Mouse (Mus musculus) kidney, embryonic 14.5 days (tissue): ENCODE results near the gene Acsf3. TPM values are rescaled to one million over a fixed set of nuclear protein-coding genes. Genes with fewer than 3 reads are reported as not detected.

ENCODE experiments used
- ATAC-seq: fragments of 200-750 bp; cut with Nextera tagmentation; 2 replicates; pipeline ENCODE4 v1.8.0; 2017; ENCODE audit warnings: moderate number of reproducible peaks, mild to moderate bottlenecking, moderate TSS enrichment, moderate library complexity; ENCODE audit not compliant: low FRiP score, low TSS enrichment
- H3K27ac ChIP-seq: fragments of 300-500 bp; sonication (generic); 2 replicates; pipeline ENCODE4 v1.5.1; 2014; ENCODE audit warnings: low read depth, mild to moderate bottlenecking, low read length, moderate library complexity, mixed read lengths
- H3K27me3 ChIP-seq: fragments of 300-500 bp; sonication (generic); 2 replicates; pipeline ENCODE4 v1.6.1; 2014; ENCODE audit warnings: mild to moderate bottlenecking, low read length; ENCODE audit not compliant: control insufficient read depth, insufficient read depth
- H3K36me3 ChIP-seq: fragments of 300-500 bp; sonication (generic); 2 replicates; pipeline ENCODE4 v1.6.1; 2014; ENCODE audit warnings: low read length, mixed read lengths; ENCODE audit not compliant: control insufficient read depth, insufficient read depth
- H3K4me1 ChIP-seq: fragments of 300-500 bp; sonication (generic); 2 replicates; pipeline ENCODE4 v1.6.1; 2014; ENCODE audit warnings: low read length, mixed read lengths; ENCODE audit not compliant: control insufficient read depth, insufficient read depth
- H3K4me2 ChIP-seq: fragments of 300-500 bp; sonication (generic); replicated peaks from 2 replicates; pipeline ENCODE4 v1.6.1; 2014; ENCODE audit warnings: low read depth, mild to moderate bottlenecking, low read length
- H3K4me3 ChIP-seq: fragments of 300-500 bp; sonication (generic); 2 replicates; pipeline ENCODE4 v1.5.1; 2014; ENCODE audit warnings: mild to moderate bottlenecking, low read length
- H3K9ac ChIP-seq: fragments of 300-500 bp; sonication (generic); 2 replicates; pipeline ENCODE4 v1.6.1; 2014; ENCODE audit warnings: low read depth, mild to moderate bottlenecking, low read length, moderate library complexity
- H3K9me3 ChIP-seq: fragments of 300-500 bp; sonication (generic); 2 replicates; pipeline ENCODE4 v1.6.1; 2016; ENCODE audit warnings: low read length; ENCODE audit not compliant: control insufficient read depth
- WGBS: fragments of 180-500 bp; shearing (Covaris S2); extraction: QIAGEN DNeasy Blood & Tissue Kit; methylation state at CpG from one replicate; pipeline ENCODE4 v1.1.7; 2014; 5-methylcytosine and 5-hydroxymethylcytosine counted together
- polyA plus RNA-seq: library from polyadenylated mRNA; unstranded; fragments of >200 nt; fragmentation: Nextera tagmentation; extraction: Ambion mirVana; gene quantifications from 2 replicates; pipeline ENCODE4 v1.2.1, GENCODE M21; 2014

Acsf3 gene
- polyA plus RNA-seq, 1 experiment from 2014 or later: 20.2 TPM

- 45% methylated on average over 8 of the region's 8 CpGs for WGBS
Observed at GRCm38 (mm10) chr8:122830349-122831061, 55.2 kb downstream of the Acsf3 start.

GRCm38 (mm10) chr8:122834416-122834815, 59.1 kb downstream of the Acsf3 start:
- no peak for ATAC-seq
- Histone ChIP-seq H3K9me3 (no peaks in the 10 kb centered on the region), H3K4me2 (no peak overlapping the region), H3K4me3 (no peak overlapping the region), H3K27me3 (no peaks in the 10 kb centered on the region), H3K4me1 (no peaks in the 10 kb centered on the region), H3K9ac (no peak overlapping the region), H3K27ac (no peak overlapping the region), H3K36me3 (no peaks in the 10 kb centered on the region)
- 88% methylated on average over 8 of the region's 8 CpGs for WGBS

More at GRCm38 (mm10) chr8:122830349-122831061, 55.2 kb downstream of the Acsf3 start:
- no peaks in the 10 kb centered on the region for H3K9me3 ChIP-seq
- H3K9ac ChIP-seq: no peak overlapping the region
- no peaks in the 10 kb centered on the region for H3K27me3 ChIP-seq
- ATAC-seq: peak; percentile 61
- no peak overlapping the region for H3K4me2 ChIP-seq
- H3K4me3 ChIP-seq: no peak overlapping the region
- H3K36me3 ChIP-seq: no peaks in the 10 kb centered on the region
- no peak overlapping the region for H3K27ac ChIP-seq
- H3K4me1 ChIP-seq: peaks cover 4% of the 10 kb centered on the region; the same call in 1 of the 2 replicates

DNA sequence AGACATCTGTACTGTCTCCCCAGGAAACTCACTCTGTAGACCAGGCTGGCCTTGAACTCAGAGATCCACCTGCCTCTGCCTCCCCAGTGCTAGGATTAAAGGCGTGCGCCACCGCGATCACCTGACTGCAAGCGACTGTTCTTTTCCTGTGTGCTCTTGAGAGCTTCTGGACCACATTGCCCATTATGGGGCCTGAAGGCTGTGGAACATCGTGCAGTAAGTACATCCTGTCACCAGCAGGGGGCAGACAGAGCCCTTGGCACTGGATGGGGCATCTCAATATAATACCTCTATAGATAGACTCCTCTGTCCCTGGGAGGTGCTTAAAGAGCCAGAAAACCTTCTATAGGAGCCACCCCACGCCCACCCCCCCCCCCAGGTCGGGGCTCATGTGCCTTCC, 59.7 kb downstream of the Acsf3 start:
- H3K36me3 ChIP-seq: no peaks in the 10 kb centered on the region
- 41% methylated on average over 8 of the region's 8 CpGs for WGBS
- H3K27ac ChIP-seq: no peak overlapping the region
- no peak overlapping the region for H3K9ac ChIP-seq
- no peaks in the 10 kb centered on the region for H3K9me3 ChIP-seq
- no peaks in the 10 kb centered on the region for H3K27me3 ChIP-seq
- H3K4me1 ChIP-seq: no peaks in the 10 kb centered on the region
- no peak overlapping the region for H3K4me2 ChIP-seq
- H3K4me3 ChIP-seq: no peak overlapping the region
- peak; percentile 71; the same call in 1 of the 2 replicates for ATAC-seq

GRCm38 (mm10) chr8:122836199-122836598, 60.9 kb downstream of the Acsf3 start:
- WGBS: 75% methylated on average over 12 of the region's 12 CpGs
- Histone ChIP-seq H3K4me2 (no peak overlapping the region), H3K9ac (no peak overlapping the region), H3K36me3 (no peaks in the 10 kb centered on the region), H3K27ac (no peak overlapping the region), H3K4me3 (no peak overlapping the region), H3K27me3 (no peaks in the 10 kb centered on the region), H3K9me3 (no peaks in the 10 kb centered on the region), H3K4me1 (no peaks in the 10 kb centered on the region)
- no peak for ATAC-seq

DNA sequence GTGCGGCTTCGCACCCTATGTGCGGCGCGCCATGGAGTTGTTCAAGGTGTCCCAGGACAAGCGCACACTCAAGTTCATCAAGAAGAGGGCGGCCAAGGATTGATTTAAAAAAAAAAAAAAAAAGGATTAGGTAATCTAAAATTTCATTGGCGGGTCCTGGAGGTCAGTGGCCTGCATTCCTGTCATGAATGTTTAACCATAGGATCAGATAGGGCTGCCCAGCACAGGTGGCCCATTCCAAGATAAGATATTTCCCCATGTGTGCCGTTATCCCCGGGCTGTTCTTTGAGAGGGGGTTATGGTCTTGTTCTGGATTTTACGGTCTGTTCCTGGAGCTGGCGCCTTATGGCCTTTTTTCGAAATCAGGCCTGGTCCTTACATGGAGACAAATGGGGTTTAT, 61.4 kb downstream of the Acsf3 start:
- Histone ChIP-seq H3K27me3 (no peaks in the 10 kb centered on the region), H3K4me3 (no peak overlapping the region), H3K27ac (no peak overlapping the region), H3K4me2 (no peak overlapping the region; the same call in 1 of the 2 replicates), H3K9ac (no peak overlapping the region), H3K36me3 (no peaks in the 10 kb centered on the region), H3K9me3 (no peaks in the 10 kb centered on the region), H3K4me1 (no peaks in the 10 kb centered on the region)
- WGBS: 82% methylated on average over 13 of the region's 13 CpGs
- ATAC-seq: no peak

- Histone ChIP-seq H3K9ac (no peak overlapping the region), H3K4me1 (no peaks in the 10 kb centered on the region), H3K4me2 (no peak overlapping the region), H3K27me3 (no peaks in the 10 kb centered on the region), H3K4me3 (no peak overlapping the region), H3K9me3 (no peaks in the 10 kb centered on the region), H3K27ac (no peak overlapping the region), H3K36me3 (no peaks in the 10 kb centered on the region)
- no peak for ATAC-seq
- WGBS: 52% methylated on average over 3 of the region's 3 CpGs
Observed at GRCm38 (mm10) chr8:122844161-122844560, 68.9 kb downstream of the Acsf3 start.

DNA sequence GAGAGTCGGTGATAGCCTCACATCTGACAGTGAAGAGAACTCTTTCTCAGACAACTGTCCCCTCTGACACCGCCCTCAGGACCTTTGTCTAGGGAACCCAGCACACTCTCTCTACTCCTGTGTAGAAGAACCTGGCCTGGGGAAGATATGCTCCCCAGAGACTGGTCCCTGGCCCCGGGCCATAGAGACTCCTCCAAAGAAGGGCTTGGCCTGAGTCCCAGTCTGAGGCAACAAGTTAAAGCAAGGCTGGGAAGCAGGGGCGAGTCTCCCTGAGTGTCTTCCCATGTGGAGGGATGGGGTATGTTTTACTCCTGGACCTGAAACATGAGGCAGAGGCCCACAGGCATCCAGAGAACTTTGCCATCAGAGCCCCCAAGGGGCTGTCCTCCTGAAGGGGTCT, 70.4 kb downstream of the Acsf3 start:
- no peaks in the 10 kb centered on the region for H3K4me1 ChIP-seq
- no peak overlapping the region for H3K4me3 ChIP-seq
- ATAC-seq: no peak
- H3K4me2 ChIP-seq: no peak overlapping the region
- no peaks in the 10 kb centered on the region for H3K27me3 ChIP-seq
- no peaks in the 10 kb centered on the region for H3K9me3 ChIP-seq
- 83% methylated on average over 4 of the region's 4 CpGs for WGBS
- H3K27ac ChIP-seq: no peak overlapping the region
- H3K36me3 ChIP-seq: no peaks in the 10 kb centered on the region
- H3K9ac ChIP-seq: no peak overlapping the region

- H3K4me1 ChIP-seq: no peaks in the 10 kb centered on the region
- WGBS: 17% methylated on average over 17 of the region's 18 CpGs
- H3K27me3 ChIP-seq: no peaks in the 10 kb centered on the region
- H3K4me2 ChIP-seq: peak within 1 kb of the TSS; percentile 29; the same call in 1 of the 2 replicates
- H3K4me3 ChIP-seq: peak within 1 kb of the TSS; percentile 16
- no peaks in the 10 kb centered on the region for H3K9me3 ChIP-seq
- H3K36me3 ChIP-seq: no peaks in the 10 kb centered on the region
- H3K27ac ChIP-seq: no peak within 1 kb of the TSS
- ATAC-seq: peak; percentile 93
- no peak within 1 kb of the TSS for H3K9ac ChIP-seq
Observed at GRCm38 (mm10) chr8:122847829-122848561, 72.7 kb downstream of the Acsf3 start, which contains the start of gene Cdh15. Cdh15 (plus strand) TSS chr8:122847966.
